Mouse (Mus musculus) left cerebral cortex, postnatal 36 days (tissue): ENCODE measurements at regions not wholly inside any gene's neighbourhood (a gene's known extent, or its start where the extent isn't known, plus 50 kb on each side); places are given as distances from the start of the nearest gene placed in this dataset.

Experiments
- DNase-seq, 2 experiments: peaks; one replicate each; pipeline ENCODE4 v3.0.0; 2021 to 2022; ENCODE audit warnings: low spot score in 2 of 2, mixed read lengths in 1 of 2
- intact Hi-C: fragments of 180-260 bp; cut with DNase I; formaldehyde crosslinking; loops from one replicate; pipeline ENCODE4 v1.15.1; 2025

DNA sequence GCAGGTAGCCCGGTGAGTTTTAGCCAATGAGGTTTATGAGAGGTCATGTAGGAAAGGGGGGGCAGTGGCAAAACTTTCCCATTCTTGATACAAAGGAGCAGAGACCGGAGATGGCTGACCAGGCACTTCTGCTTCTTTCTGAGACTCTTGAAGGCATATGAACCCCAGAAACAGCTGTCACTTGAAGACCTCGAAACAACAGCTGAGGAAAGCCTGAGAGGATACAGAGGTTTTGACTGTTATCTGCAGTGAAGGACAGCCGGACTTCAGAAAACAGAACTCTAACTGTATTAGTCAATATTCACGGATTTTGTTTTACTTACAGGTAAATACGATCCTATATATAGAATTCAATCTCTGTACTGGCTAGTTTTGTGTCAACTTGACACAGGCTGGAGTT is 50.0 kb upstream of the Tiparp start:
- intact Hi-C loops: no loop called here
- no peak for DNase-seq

DNA sequence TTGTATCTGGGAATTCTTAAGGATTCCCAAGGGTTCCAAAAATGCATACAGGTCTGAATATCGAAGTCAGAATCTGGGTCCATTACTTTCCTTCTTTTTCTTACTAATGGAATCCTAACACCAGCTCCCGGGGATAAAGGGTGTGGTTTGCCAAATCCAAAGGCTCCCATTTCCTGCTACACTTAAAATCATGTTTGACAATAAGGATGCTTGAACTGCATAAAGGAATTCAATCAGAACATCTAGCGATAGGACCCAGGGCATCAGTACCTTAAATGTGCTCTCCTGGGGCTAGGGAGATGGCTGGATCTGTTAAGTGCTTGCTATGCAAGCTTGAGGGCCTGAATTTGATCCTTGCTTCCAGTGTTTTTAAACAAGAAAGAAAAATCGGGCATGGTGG is 51.1 kb upstream of the Tiparp start:
- intact Hi-C loops: no loop called here
- DNase-seq: no peak

DNA sequence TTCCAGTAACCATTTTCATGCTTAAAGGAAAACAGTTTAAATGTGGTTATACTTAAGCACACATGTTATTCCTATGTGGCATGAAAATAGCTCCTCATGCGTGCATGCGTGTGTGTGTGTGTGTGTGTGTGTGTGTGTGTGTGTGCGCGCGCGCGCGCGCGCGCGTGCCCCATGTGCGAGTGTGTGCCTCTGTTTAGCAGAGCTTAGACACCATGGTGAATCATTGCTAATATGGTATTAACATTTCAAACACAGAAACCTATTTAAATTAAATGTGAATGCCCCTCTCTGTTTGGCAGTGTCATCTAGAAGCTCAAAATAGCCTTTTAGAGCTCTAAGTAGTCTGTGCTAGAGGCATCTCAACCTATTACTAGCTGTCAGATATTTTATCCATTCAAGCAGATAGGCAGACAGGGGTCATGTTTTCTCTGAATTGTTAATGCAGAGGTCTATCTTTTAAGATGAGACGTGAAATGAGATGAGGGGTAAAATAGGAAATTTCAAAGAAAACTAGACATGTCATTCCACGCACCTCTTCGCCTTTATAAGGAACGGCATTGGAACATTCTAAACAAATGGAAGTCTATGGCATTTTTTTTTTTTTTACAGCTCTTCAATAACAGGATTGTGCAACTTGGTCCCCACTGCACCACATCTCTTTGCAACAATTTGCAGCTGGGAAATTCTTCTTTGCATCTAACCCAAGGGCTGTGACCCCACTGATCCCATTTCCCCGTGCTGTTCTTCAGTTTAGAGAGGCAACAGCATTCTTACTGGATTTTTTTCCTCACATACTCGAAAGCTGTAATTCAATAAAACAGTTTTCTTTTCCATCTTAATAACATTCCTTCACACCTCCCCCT is 51.9 kb upstream of the Tiparp start:
- no peak for DNase-seq
- intact Hi-C loops: no loop called here

DNA sequence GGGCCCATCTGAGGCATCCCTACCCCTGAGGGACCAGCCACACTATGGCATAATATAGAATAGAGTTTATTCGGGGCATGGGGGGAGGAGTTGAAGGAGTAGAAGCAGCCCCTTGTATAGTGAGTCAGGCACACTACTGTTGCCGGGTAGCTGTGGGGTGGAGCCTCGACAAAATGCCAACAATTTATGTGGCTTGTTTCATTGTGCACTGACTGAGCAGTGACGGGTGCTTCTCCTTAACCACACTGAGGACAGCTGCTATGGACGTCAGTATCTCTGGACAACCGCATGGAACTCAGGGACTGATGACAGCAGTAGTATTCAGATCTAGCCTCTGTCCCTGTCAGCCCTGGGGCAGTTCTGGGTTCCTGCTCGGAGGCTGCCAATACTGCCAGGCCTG is 53.6 kb upstream of the Tiparp start:
- DNase-seq: no peak
- intact Hi-C loops: no loop called here

DNA sequence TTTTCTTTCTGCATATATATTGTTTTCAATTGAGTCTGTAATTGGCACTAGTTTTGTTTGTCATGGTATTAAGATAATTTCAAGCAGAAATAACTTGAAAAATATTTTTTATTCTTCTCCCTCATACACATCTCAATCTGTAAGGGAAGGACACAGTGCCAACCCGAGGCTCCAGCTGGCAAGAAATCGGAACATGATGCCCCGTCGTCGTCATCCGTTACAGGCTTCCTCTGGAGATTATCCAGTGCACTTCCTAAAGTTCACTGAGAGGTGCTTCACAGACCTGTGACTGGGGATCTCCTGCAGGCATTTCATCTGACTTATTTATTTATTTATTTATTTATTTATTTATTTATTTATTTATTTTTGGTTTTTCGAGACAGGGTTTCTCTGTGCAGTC is 56.4 kb upstream of the Tiparp start:
- DNase-seq: no peak
- intact Hi-C loops: no loop called here

DNA sequence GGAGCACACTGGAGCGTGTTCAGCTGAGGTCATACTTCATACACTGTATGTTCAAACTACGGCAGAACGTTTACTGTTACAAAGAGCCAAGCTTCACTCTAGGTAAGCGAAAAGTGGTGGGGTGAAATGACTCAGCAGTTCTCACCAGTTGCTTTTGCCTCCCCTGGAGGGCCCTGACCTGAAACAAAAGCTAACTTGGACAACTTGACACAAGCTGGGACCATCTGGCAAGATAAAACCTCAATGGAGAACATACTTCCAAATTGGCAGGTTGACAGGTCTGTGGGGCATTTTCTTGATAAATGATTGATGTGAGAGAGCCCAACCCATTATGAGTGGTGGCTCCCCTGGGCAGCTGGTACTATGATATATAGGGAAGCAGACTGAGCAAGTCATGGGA is 59.0 kb upstream of the Tiparp start:
- intact Hi-C loops: no loop called here
- no peak for DNase-seq

DNA sequence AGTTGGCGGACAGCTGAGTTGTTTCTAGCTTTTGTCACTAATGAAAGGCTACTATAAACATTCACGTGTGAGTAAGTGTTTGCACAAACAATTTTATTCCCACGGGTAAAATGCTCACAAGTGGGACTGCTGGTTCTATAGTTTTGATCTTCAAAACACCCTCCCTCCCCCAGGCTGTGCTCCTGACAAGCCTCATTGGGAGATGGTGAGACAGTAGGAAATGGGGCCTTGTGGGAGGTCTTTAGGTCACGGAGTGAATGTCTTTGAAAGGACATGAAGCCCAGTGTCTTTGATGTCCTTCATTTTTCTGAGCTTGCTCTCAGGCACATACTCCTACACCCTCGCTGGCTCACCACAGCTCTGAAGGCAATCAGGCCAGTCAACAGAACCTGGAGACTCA is 63.4 kb upstream of the Tiparp start:
- DNase-seq: no peak
- intact Hi-C loops: no loop called here

DNA sequence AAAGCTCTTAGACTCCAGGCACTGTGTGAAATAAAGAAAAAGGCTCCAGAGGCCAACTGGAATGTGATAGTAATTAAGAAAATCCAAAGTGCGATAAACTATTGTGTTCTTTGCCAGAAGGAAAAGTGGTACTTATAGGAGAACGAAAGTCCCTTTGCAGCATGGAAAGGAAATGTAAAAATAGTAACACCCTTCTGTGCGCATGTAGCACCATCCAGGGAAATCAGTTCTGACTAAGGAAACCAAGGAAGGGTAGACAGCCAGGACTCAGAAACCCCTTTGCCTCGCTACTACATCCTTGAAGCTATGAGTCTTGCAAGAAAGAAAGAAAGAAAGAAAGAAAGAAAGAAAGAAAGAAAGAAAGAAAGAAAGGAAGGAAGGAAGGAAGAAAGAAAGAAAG is 67.3 kb upstream of the Tiparp start:
- intact Hi-C loops: no loop called here
- DNase-seq: no peak

DNA sequence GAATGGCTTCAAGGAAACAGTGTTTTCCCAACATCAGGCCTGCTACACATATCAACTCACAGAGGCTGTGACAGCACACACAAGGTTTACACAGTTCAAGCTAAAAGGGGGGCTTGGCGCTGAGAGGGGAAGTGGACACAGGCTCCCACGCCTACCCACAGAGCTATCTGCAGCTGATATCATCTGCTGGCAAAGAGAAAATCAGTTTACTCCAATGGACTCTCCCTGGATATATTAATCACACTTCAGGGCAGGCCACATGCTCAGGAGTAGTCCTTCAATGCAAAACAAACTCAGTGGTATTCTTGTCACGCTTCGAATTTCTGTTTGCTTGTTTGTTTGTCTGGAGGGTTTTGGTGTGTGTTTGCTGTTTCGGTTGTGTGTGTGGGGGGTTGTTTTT is 67.3 kb upstream of the Ssr3 start:
- DNase-seq: no peak
- intact Hi-C loops: no loop called here

DNA sequence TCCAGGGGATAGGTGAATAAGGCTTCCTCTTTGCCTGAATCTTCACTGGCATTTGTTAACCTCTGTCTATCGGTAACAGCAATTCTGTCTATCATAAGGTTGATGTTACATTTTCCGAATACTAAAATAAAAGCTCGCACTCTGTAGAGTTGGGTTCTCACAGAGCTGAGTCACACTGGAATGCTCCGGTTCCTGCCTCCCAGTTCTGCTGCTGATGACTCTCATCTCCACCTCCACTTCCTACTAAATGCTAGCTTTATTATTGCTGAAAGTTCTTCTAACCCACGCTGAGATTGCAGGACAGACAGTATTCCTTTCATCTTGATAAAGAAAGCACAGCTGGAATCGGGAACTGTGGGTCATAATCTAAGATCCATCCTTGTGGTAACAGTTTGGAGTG is 65.5 kb upstream of the Ssr3 start:
- intact Hi-C loops: no loop called here
- no peak for DNase-seq

DNA sequence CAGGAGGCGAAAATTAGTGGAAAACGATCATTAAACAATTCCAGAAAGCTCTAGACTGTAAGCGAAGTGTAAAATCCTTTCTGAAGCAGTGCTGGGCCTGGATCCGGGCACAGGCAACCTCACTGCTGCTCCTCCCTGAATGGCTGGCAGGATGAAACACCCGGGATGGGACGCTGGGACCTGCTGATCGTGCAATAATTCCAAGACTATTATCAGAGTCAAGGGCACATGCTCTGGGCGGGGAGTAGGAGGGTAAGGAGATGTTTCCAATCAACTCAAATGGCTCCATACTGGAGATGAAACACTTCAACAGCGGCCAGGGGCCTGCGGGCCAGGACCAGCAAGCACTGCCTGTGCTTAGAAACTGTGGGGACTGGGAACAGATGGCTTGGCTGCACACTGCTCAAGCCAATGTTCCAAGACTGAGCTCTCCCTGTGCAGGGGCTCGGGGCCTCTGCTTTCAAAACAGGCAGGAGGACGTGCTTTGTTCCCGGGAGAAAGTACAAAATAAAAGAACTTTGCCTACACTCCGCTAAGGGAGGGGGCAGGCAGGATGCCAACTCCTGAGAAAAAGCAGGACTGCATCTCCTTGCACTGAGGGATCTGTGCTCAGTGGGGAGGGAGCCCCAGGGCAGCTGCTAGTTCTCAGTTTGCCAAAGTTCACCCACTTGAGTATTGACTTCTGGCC is 63.3 kb upstream of the Ssr3 start:
- intact Hi-C loops: no loop called here
- peak; percentile 49 to 50 for DNase-seq

DNA sequence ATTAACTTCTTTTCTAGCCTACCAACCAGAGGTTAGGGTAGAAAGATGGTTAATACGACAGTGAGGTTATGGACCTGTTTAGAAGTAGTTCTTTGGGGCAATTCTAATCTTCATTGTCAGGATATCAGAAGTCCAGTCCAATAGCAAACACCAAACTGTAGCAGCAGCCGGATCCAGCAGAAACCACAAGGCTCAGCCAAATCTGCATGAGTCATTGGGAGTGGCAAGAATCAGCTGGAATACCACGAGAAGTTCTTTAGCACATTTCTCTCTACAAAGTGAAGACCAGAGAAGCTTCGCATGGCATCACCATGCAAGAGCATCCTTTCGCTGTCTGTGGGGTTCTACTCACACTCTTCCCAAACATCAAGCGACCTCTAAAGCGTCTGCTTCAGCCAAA is 61.9 kb upstream of the Ssr3 start:
- DNase-seq: no peak
- intact Hi-C loops: no loop called here

DNA sequence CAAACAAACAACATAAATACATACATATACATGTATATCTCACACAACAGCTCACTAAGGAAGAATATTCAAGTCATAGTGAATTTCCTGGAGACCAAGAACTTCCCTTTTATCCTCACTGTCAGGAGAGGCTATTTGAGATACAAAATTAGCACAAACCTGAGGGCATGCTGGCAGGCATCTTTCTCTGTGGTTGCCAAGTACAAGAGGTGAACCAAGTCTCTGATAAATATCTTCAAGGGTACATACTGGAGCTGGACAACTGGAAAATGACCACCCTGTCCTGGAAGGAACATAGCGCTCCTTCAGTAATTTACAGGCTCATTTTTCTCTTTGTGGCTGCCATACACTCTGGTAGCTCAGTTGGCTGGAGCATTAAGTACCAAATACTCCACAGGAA is 56.8 kb upstream of the Ssr3 start:
- intact Hi-C loops: no loop called here
- no peak for DNase-seq

DNA sequence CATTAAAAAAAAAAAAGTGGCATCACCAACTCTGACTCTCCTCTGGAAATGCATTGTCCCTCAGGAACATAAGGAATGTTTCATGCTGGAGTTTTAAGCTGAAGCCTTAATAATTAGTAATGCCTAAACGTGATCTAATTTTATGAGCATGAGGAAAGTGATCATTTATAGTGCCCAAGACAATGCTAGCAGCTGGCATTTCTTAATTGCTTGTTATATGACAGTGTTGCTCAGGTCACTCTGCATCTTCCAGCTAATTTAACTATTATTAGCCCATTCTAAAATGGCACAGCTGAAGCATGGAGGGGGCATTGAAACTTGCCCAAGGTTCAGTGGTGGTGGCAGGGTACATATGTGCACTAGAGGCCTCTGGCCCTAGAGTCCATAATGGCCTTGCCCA is 51.3 kb upstream of the Ssr3 start:
- DNase-seq: no peak
- intact Hi-C loops: loop anchor here (5.0 kb wide), 1 partner anchor 84 kb away; the partner anchor contains the start of gene Tiparp

DNA sequence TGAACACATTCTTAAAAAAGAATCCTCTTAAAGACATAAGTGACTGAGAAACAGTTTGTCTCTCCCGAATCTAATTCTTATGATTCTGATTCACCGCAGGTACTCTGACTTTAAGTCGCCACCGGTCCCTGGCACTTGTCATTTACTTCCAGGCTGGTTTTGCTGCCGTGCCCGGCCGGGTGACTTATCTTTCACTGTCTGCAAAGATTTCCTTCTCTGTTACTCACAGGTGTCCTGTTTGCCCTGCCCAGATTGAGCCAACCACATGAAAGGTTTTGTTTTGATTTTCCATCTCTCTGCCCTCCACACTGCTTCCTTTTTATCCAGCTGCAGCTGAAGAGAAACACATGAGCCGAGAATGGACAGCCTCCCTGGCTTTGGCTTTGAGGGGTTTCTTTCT is 50.5 kb upstream of the Ssr3 start:
- intact Hi-C loops: loop anchor here (5.0 kb wide), 1 partner anchor 84 kb away; the partner anchor contains the start of gene Tiparp
- DNase-seq: no peak

DNA sequence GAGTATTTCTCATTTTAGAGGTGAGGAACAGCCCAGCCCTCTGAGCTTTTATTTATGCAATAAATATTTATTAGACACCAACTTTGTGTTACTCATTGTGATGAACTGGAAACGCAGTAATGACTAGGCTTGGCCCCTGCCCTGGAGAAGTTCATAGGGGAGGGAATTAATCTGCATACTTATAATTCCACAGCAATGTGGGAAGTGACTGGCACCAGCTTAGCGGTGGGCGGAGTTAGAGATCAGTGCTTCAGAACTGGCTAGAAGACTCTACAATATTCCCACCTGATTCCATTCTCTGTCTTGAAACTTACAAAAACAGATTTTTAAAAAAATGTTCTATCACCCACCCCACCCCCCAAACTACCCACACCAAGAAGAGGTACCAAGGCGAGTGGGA is 49.8 kb upstream of the Ssr3 start:
- intact Hi-C loops: loop anchor here (5.0 kb wide), 1 partner anchor 85 kb away; the partner anchor contains the start of gene Tiparp
- no peak for DNase-seq
